In genomic region chr2:105680146-105680998, GRCm38 (mm10) we compare ENCODE assay signal across 8 mouse cellular contexts. TPM values are rescaled to one million over a fixed set of nuclear protein-coding genes. Genes with fewer than 3 reads are reported as not detected.
A peak's percentile ranks its signal among the peaks of the same experiment; 100 is the strongest.
DNase-seq lines count a peak whose midpoint lies in the region; ATAC-seq and TF ChIP-seq lines count a peak whose summit lies in the region.
"Had no signal": no experiment of that assay in that cellular context is flagged by ENCODE, and none has a peak within 500 bp of the region (broad histone marks: within the 10 kb centered on the region; RNA-seq: fewer than 3 reads in every experiment).

No protein-coding gene starts in this region.

- peak overlapping the region; percentile 65; the same call in 1 of the 2 replicates for H3K4me3 ChIP-seq in G1E (ENCODE audit: low read depth, low read length)
- peak overlapping the region; percentile 67 for H3K4me3 ChIP-seq in forebrain, embryonic 14.5 days (ENCODE audit: low read depth, low read length)
- H3K4me3 ChIP-seq in midbrain, embryonic 13.5 days (replicated peaks): peak overlapping the region; percentile 25

- 2% methylated on average over 20 of the region's 24 CpGs for WGBS in forebrain, embryonic 14.5 days
- WGBS in midbrain, embryonic 13.5 days: 2% methylated on average over 23 of the region's 24 CpGs

- peak overlapping the region; percentile 93 for H3K27ac ChIP-seq in forebrain, embryonic 14.5 days (ENCODE audit: low read depth, low read length)
- peak overlapping the region; percentile 52 for H3K27ac ChIP-seq in midbrain, embryonic 13.5 days

- no peak for TF ChIP-seq CTCF in G1E (IDR thresholded peaks at IDR 0.05; ENCODE audit: low read depth, low read length)

- DNase-seq in G1E (ENCODE audit: low spot score): peak; percentile 73
- DNase-seq in brain, adult 2 months (ENCODE audit: low read depth, low spot score): peak; percentile 39
- peak; percentile 83 for DNase-seq in forebrain, embryonic 14.5 days (ENCODE audit: low spot score)
- no peak for DNase-seq in thymus, postnatal 0 days (ENCODE audit: low spot score)
- no peak for DNase-seq in lung, postnatal 36 days
- DNase-seq in layer of hippocampus, adult 9-11 months: no peak

- no peaks in the 10 kb centered on the region for H3K27me3 ChIP-seq in G1E (ENCODE audit: insufficient read depth, low read length)
- peaks cover 24% of the 10 kb centered on the region for H3K27me3 ChIP-seq in forebrain, embryonic 14.5 days (replicated peaks; ENCODE audit: control insufficient read depth, insufficient read depth, low read length)
- H3K27me3 ChIP-seq in midbrain, embryonic 13.5 days: peaks cover 93% of the 10 kb centered on the region

- ATAC-seq in G1E (ENCODE audit: extremely low read depth, insufficient number of reproducible peaks, low FRiP score, poor library complexity, severe bottlenecking): peak; percentile 24; the same call in 1 of the 2 replicates
- ATAC-seq in forebrain, embryonic 14.5 days: peak; percentile 74
- ATAC-seq in midbrain, embryonic 13.5 days: peak; percentile 74

- H3K4me1 ChIP-seq in G1E (ENCODE audit: insufficient read depth, low read depth, low read length): peaks cover 62% of the 10 kb centered on the region
- peaks cover 28% of the 10 kb centered on the region for H3K4me1 ChIP-seq in forebrain, embryonic 14.5 days (ENCODE audit: control insufficient read depth, insufficient read depth, low read length)
- peaks cover 25% of the 10 kb centered on the region for H3K4me1 ChIP-seq in midbrain, embryonic 13.5 days (replicated peaks)

- H3K36me3 ChIP-seq in G1E (replicated peaks): peaks cover 45% of the 10 kb centered on the region
- H3K36me3 ChIP-seq in forebrain, embryonic 14.5 days (ENCODE audit: control insufficient read depth, insufficient read depth, low read length): peaks cover 13% of the 10 kb centered on the region; the same call in 1 of the 2 replicates
- H3K36me3 ChIP-seq in midbrain, embryonic 13.5 days: no peaks in the 10 kb centered on the region

- no peaks in the 10 kb centered on the region for H3K9me3 ChIP-seq in G1E (replicated peaks)
- no peaks in the 10 kb centered on the region for H3K9me3 ChIP-seq in forebrain, embryonic 14.5 days (replicated peaks; ENCODE audit: control insufficient read depth, low read length)
- no peaks in the 10 kb centered on the region for H3K9me3 ChIP-seq in midbrain, embryonic 13.5 days

- H3K4me2 ChIP-seq in forebrain, embryonic 14.5 days (ENCODE audit: low read length): peak overlapping the region; percentile 66
- H3K4me2 ChIP-seq in midbrain, embryonic 13.5 days (replicated peaks): peak overlapping the region; percentile 44

- H3K9ac ChIP-seq in forebrain, embryonic 14.5 days (ENCODE audit: low read length): peak overlapping the region; percentile 96
- H3K9ac ChIP-seq in midbrain, embryonic 13.5 days (replicated peaks): peak overlapping the region; percentile 48

RNA-seq across cellular contexts. Expression of gene Pax6, which starts 11.7 kb away (rescaled TPM):
- total RNA-seq in G1E (2014; fragmentation: Nextera tagmentation) (98.2 and 117 TPM in 2 replicates), G1E (2017) (67.3 and 71.0 TPM in 2 replicates)
- polyA plus RNA-seq in G1E (2012): 36.4 and 37.9 TPM in 2 replicates
- polyA plus RNA-seq in forebrain, embryonic 14.5 days (2014; fragmentation: Nextera tagmentation; extraction: Ambion mirVana): 44.5 and 51.8 TPM in 2 replicates
- 39.9 and 40.9 TPM in 2 replicates for polyA plus RNA-seq in midbrain, embryonic 13.5 days (2015; fragmentation: Nextera tagmentation; extraction: Ambion mirVana)
- 0.09 TPM in 1 of 2 replicates, not detected in the other for polyA plus RNA-seq in thymus, postnatal 0 days (2015; fragmentation: Nextera tagmentation; extraction: Ambion mirVana)
- total RNA-seq: gastrocnemius, postnatal 4 days had no signal

Comparison
In these comparisons a context has a peak if more than half of its experiments do, and no peak if none do; other contexts are left out.
1. ATAC-seq: peak in every context shown above with its lines; median percentile 74 in forebrain, embryonic 14.5 days; 74 in midbrain, embryonic 13.5 days; 24 in G1E.
2. DNase-seq: peak in G1E (single experiment), brain, adult 2 months (single experiment) and forebrain, embryonic 14.5 days (single experiment); none in thymus, postnatal 0 days (single experiment), lung, postnatal 36 days (single experiment) and layer of hippocampus, adult 9-11 months (single experiment).
3. RNA of gene Pax6, which starts 11.7 kb away (polyA plus RNA-seq): 44.5 to 51.8 TPM in forebrain, embryonic 14.5 days, 39.9 to 40.9 TPM in midbrain, embryonic 13.5 days and 36.4 to 37.9 TPM in G1E; 0.09 TPM in thymus, postnatal 0 days; every median in the first group is over 10 times any median in the second.
4. Peak in every context shown above with its lines, with median percentiles within 50 percentile points of each other: H3K4me3 ChIP-seq.